10 mouse cellular contexts compared by ENCODE assay signal in genomic region chr15:102287395-102287794, GRCm38 (mm10). TPM values are rescaled to one million over a fixed set of nuclear protein-coding genes. Genes with fewer than 3 reads are reported as not detected.
DNase-seq lines count a peak whose midpoint lies in the region; ATAC-seq and TF ChIP-seq lines count a peak whose summit lies in the region.
"Had no signal": no experiment of that assay in that cellular context is flagged by ENCODE, and none has a peak within 500 bp of the region (broad histone marks: within the 10 kb centered on the region; RNA-seq: fewer than 3 reads in every experiment).

No protein-coding gene starts in this region.

- H3K27me3 ChIP-seq in forebrain, postnatal 0 days (ENCODE audit: insufficient read depth, low read length) = no peaks in the 10 kb centered on the region
- no peaks in the 10 kb centered on the region for H3K27me3 ChIP-seq in forebrain, embryonic 16.5 days (replicated peaks; ENCODE audit: control insufficient read depth, insufficient read depth, low read length)
- no peaks in the 10 kb centered on the region for H3K27me3 ChIP-seq in neural tube, embryonic 11.5 days (ENCODE audit: control insufficient read depth, insufficient read depth, low read length)
- H3K27me3 ChIP-seq in neural tube, embryonic 15.5 days (replicated peaks) = no peaks in the 10 kb centered on the region
- no peaks in the 10 kb centered on the region for H3K27me3 ChIP-seq in liver, embryonic 14.5 days (ENCODE audit: control insufficient read depth, insufficient read depth, low read length)

- no peak for TF ChIP-seq EP300 in liver, embryonic 14.5 days (IDR thresholded peaks at IDR 0.05; ENCODE audit: low read depth)

- H3K9ac ChIP-seq in forebrain, postnatal 0 days = no peak overlapping the region
- H3K9ac ChIP-seq in forebrain, embryonic 16.5 days (replicated peaks; ENCODE audit: low read depth, low read length) = no peak overlapping the region
- H3K9ac ChIP-seq in neural tube, embryonic 11.5 days (ENCODE audit: low read length) = no peak overlapping the region
- H3K9ac ChIP-seq in neural tube, embryonic 15.5 days (replicated peaks) = no peak overlapping the region
- H3K9ac ChIP-seq in liver, embryonic 14.5 days (replicated peaks) = no peak overlapping the region

- H3K4me2 ChIP-seq in forebrain, postnatal 0 days (ENCODE audit: low read depth) = no peak overlapping the region
- no peak overlapping the region for H3K4me2 ChIP-seq in forebrain, embryonic 16.5 days (ENCODE audit: low read length)
- no peak overlapping the region for H3K4me2 ChIP-seq in neural tube, embryonic 11.5 days (ENCODE audit: low read depth)
- H3K4me2 ChIP-seq in neural tube, embryonic 15.5 days = no peak overlapping the region
- H3K4me2 ChIP-seq in liver, embryonic 14.5 days (ENCODE audit: low read depth) = no peak overlapping the region

- 0 out of 2 replicates have a peak, but pooled peaks cover 8% of the 10 kb centered on the region for H3K36me3 ChIP-seq in forebrain, postnatal 0 days (ENCODE audit: insufficient read depth)
- no peaks in the 10 kb centered on the region for H3K36me3 ChIP-seq in forebrain, embryonic 16.5 days (ENCODE audit: control insufficient read depth, insufficient read depth)
- H3K36me3 ChIP-seq in neural tube, embryonic 11.5 days (ENCODE audit: control insufficient read depth, insufficient read depth, low read length) = no peaks in the 10 kb centered on the region
- H3K36me3 ChIP-seq in neural tube, embryonic 15.5 days = peaks cover 4% of the 10 kb centered on the region
- H3K36me3 ChIP-seq in liver, embryonic 14.5 days (replicated peaks; ENCODE audit: control insufficient read depth, insufficient read depth, low read depth) = no peaks in the 10 kb centered on the region

- H3K9me3 ChIP-seq in forebrain, postnatal 0 days (ENCODE audit: low read length) = no peaks in the 10 kb centered on the region
- H3K9me3 ChIP-seq in forebrain, embryonic 16.5 days (ENCODE audit: control insufficient read depth, low read length) = no peaks in the 10 kb centered on the region
- no peaks in the 10 kb centered on the region for H3K9me3 ChIP-seq in neural tube, embryonic 11.5 days (ENCODE audit: control insufficient read depth, low read length)
- H3K9me3 ChIP-seq in neural tube, embryonic 15.5 days (replicated peaks) = no peaks in the 10 kb centered on the region
- H3K9me3 ChIP-seq in liver, embryonic 14.5 days (ENCODE audit: control insufficient read depth, low read length) = no peaks in the 10 kb centered on the region

- peak; percentile 60 for TF ChIP-seq CTCF in forebrain, postnatal 0 days (IDR thresholded peaks at IDR 0.05; ENCODE audit: low read depth)
- TF ChIP-seq CTCF in liver, embryonic 14.5 days (IDR thresholded peaks at IDR 0.05; ENCODE audit: low read depth) = peak; percentile 62

- no peaks in the 10 kb centered on the region for H3K4me1 ChIP-seq in forebrain, postnatal 0 days (ENCODE audit: insufficient read depth)
- H3K4me1 ChIP-seq in forebrain, embryonic 16.5 days (replicated peaks; ENCODE audit: control insufficient read depth, insufficient read depth, low read length) = no peaks in the 10 kb centered on the region
- H3K4me1 ChIP-seq in neural tube, embryonic 11.5 days (ENCODE audit: control insufficient read depth, insufficient read depth, low read length) = no peaks in the 10 kb centered on the region
- H3K4me1 ChIP-seq in neural tube, embryonic 15.5 days = no peaks in the 10 kb centered on the region
- peaks cover 8 to 14% of the 10 kb centered on the region in 2 experiments for H3K4me1 ChIP-seq in liver, embryonic 14.5 days (replicated peaks; ENCODE audit: control insufficient read depth in 2 of 2, insufficient read depth in 2 of 2, low read length in 1 of 2)

- no peak for ATAC-seq in forebrain, postnatal 0 days
- ATAC-seq in forebrain, embryonic 16.5 days = no peak
- no peak for ATAC-seq in neural tube, embryonic 11.5 days (ENCODE audit: insufficient read depth, low FRiP score, low TSS enrichment)
- no peak for ATAC-seq in neural tube, embryonic 15.5 days (ENCODE audit: low FRiP score)
- ATAC-seq in liver, embryonic 14.5 days (ENCODE audit: insufficient read depth) = no peak

- no peak overlapping the region for H3K4me3 ChIP-seq in forebrain, postnatal 0 days (ENCODE audit: low read depth, low read length)
- H3K4me3 ChIP-seq in forebrain, embryonic 16.5 days (replicated peaks; ENCODE audit: low read length) = no peak overlapping the region
- H3K4me3 ChIP-seq in neural tube, embryonic 11.5 days (ENCODE audit: low read depth, low read length) = no peak overlapping the region
- H3K4me3 ChIP-seq in neural tube, embryonic 15.5 days (replicated peaks) = no peak overlapping the region
- no peak overlapping the region for H3K4me3 ChIP-seq in liver, embryonic 14.5 days (ENCODE audit: insufficient read depth in 1 of 2, low read depth in 2 of 2, low read length in 2 of 2)

- no peak overlapping the region for H3K27ac ChIP-seq in forebrain, postnatal 0 days (ENCODE audit: low read depth, low read length)
- H3K27ac ChIP-seq in forebrain, embryonic 16.5 days (ENCODE audit: low read length) = no peak overlapping the region
- no peak overlapping the region for H3K27ac ChIP-seq in neural tube, embryonic 11.5 days (ENCODE audit: low read depth, low read length)
- H3K27ac ChIP-seq in neural tube, embryonic 15.5 days (replicated peaks) = no peak overlapping the region
- no peak overlapping the region for H3K27ac ChIP-seq in liver, embryonic 14.5 days

- DNase-seq in forebrain, postnatal 0 days = peak; percentile 53
- peak; percentile 45 for DNase-seq in neural tube, embryonic 11.5 days (ENCODE audit: low spot score)
- DNase-seq in c-Kit-positive CD71-negative TER-119-negative erythroid progenitor cells, embryonic 14.5 days (ENCODE audit: low read depth) = peak; percentile 50
- DNase-seq in liver, embryonic 14.5 days (ENCODE audit: low read depth in 3 of 3, low spot score in 3 of 3) = peak in 1 of 3 experiments; percentile 37
- DNase-seq in right cerebral cortex, adult 2 months (ENCODE audit: low spot score in 2 of 2) = no peak
- DNase-seq in testis, postnatal 10 days (ENCODE audit: low spot score) = no peak

RNA-seq across cellular contexts. Expression of gene Mfsd5, which starts 8.1 kb away (rescaled TPM):
- total RNA-seq in forebrain, postnatal 0 days (2014; rRNA removed) = 33.2 and 39.3 TPM in 2 replicates
- 63.0 and 63.7 TPM in 2 replicates for polyA plus RNA-seq in forebrain, postnatal 0 days (2015; fragmentation: Nextera tagmentation; extraction: Ambion mirVana)
- polyA plus RNA-seq in forebrain, embryonic 16.5 days (2015; fragmentation: Nextera tagmentation; extraction: Ambion mirVana) = 50.6 and 52.8 TPM in 2 replicates
- polyA plus RNA-seq in neural tube, embryonic 11.5 days (2014; fragmentation: Nextera tagmentation; extraction: Ambion mirVana) = 59.7 and 66.7 TPM in 2 replicates
- polyA plus RNA-seq in neural tube, embryonic 15.5 days (2015; fragmentation: Nextera tagmentation; extraction: Ambion mirVana) = 59.5 and 62.7 TPM in 2 replicates
- polyA plus RNA-seq in liver, embryonic 14.5 days (2012; rRNA removed) = 13.4 and 15.4 TPM in 2 replicates
- 21.2 and 23.5 TPM in 2 replicates for polyA plus RNA-seq in liver, embryonic 14.5 days (2014; fragmentation: Nextera tagmentation; extraction: Ambion mirVana)

RNA-seq across cellular contexts. Expression of gene Espl1, which starts 8.7 kb away (rescaled TPM):
- total RNA-seq in forebrain, postnatal 0 days (2014; rRNA removed) = 2.7 and 9.6 TPM in 2 replicates
- polyA plus RNA-seq in forebrain, postnatal 0 days (2015; fragmentation: Nextera tagmentation; extraction: Ambion mirVana) = 1.5 and 2.3 TPM in 2 replicates
- 10.9 and 11.7 TPM in 2 replicates for polyA plus RNA-seq in forebrain, embryonic 16.5 days (2015; fragmentation: Nextera tagmentation; extraction: Ambion mirVana)
- polyA plus RNA-seq in neural tube, embryonic 11.5 days (2014; fragmentation: Nextera tagmentation; extraction: Ambion mirVana) = 36.2 and 37.9 TPM in 2 replicates
- polyA plus RNA-seq in neural tube, embryonic 15.5 days (2015; fragmentation: Nextera tagmentation; extraction: Ambion mirVana) = 2.8 and 6.3 TPM in 2 replicates
- polyA plus RNA-seq in liver, embryonic 14.5 days (2012; rRNA removed) = 17.0 and 17.3 TPM in 2 replicates
- polyA plus RNA-seq in liver, embryonic 14.5 days (2014; fragmentation: Nextera tagmentation; extraction: Ambion mirVana) = 25.6 and 28.2 TPM in 2 replicates

RNA-seq across cellular contexts. Expression of gene Gm9918, which starts 17.0 kb away (rescaled TPM):
- 0.15 TPM in 1 of 2 replicates, not detected in the other for total RNA-seq in forebrain, postnatal 0 days (2014; rRNA removed)
- not detected in 2 replicates for polyA plus RNA-seq in forebrain, postnatal 0 days (2015; fragmentation: Nextera tagmentation; extraction: Ambion mirVana)
- polyA plus RNA-seq in forebrain, embryonic 16.5 days (2015; fragmentation: Nextera tagmentation; extraction: Ambion mirVana) = 0.11 TPM in 1 of 2 replicates, not detected in the other
- 0.20 and 0.39 TPM in 2 replicates for polyA plus RNA-seq in neural tube, embryonic 11.5 days (2014; fragmentation: Nextera tagmentation; extraction: Ambion mirVana)
- 0.09 TPM in 1 of 2 replicates, not detected in the other for polyA plus RNA-seq in neural tube, embryonic 15.5 days (2015; fragmentation: Nextera tagmentation; extraction: Ambion mirVana)
- polyA plus RNA-seq in liver, embryonic 14.5 days (2012; rRNA removed) = 0.04 TPM in 1 of 2 replicates, not detected in the other
- 0.04 TPM in 1 of 2 replicates, not detected in the other for polyA plus RNA-seq in liver, embryonic 14.5 days (2014; fragmentation: Nextera tagmentation; extraction: Ambion mirVana)
- total RNA-seq: layer of hippocampus, postnatal 25 days had no signal
- polyA plus RNA-seq: small intestine, adult 2 months had no signal

RNA-seq across cellular contexts. Expression of gene Rarg, which starts 30.1 kb away (rescaled TPM):
- 6.5 and 12.3 TPM in 2 replicates for total RNA-seq in forebrain, postnatal 0 days (2014; rRNA removed)
- 4.5 and 4.6 TPM in 2 replicates for polyA plus RNA-seq in forebrain, postnatal 0 days (2015; fragmentation: Nextera tagmentation; extraction: Ambion mirVana)
- 6.4 and 8.0 TPM in 2 replicates for polyA plus RNA-seq in forebrain, embryonic 16.5 days (2015; fragmentation: Nextera tagmentation; extraction: Ambion mirVana)
- polyA plus RNA-seq in neural tube, embryonic 11.5 days (2014; fragmentation: Nextera tagmentation; extraction: Ambion mirVana) = 24.0 and 26.4 TPM in 2 replicates
- polyA plus RNA-seq in neural tube, embryonic 15.5 days (2015; fragmentation: Nextera tagmentation; extraction: Ambion mirVana) = 7.8 and 11.9 TPM in 2 replicates
- 2.3 and 2.5 TPM in 2 replicates for polyA plus RNA-seq in liver, embryonic 14.5 days (2012; rRNA removed)
- polyA plus RNA-seq in liver, embryonic 14.5 days (2014; fragmentation: Nextera tagmentation; extraction: Ambion mirVana) = 1.9 and 2.1 TPM in 2 replicates

RNA-seq across cellular contexts. Expression of gene Pfdn5, which starts 38.5 kb away (rescaled TPM):
- total RNA-seq in forebrain, postnatal 0 days (2014; rRNA removed) = 177 and 262 TPM in 2 replicates
- polyA plus RNA-seq in forebrain, postnatal 0 days (2015; fragmentation: Nextera tagmentation; extraction: Ambion mirVana) = 518 and 621 TPM in 2 replicates
- polyA plus RNA-seq in forebrain, embryonic 16.5 days (2015; fragmentation: Nextera tagmentation; extraction: Ambion mirVana) = 429 and 443 TPM in 2 replicates
- 386 and 396 TPM in 2 replicates for polyA plus RNA-seq in neural tube, embryonic 11.5 days (2014; fragmentation: Nextera tagmentation; extraction: Ambion mirVana)
- 427 and 485 TPM in 2 replicates for polyA plus RNA-seq in neural tube, embryonic 15.5 days (2015; fragmentation: Nextera tagmentation; extraction: Ambion mirVana)
- 42.1 and 82.2 TPM in 2 replicates for polyA plus RNA-seq in liver, embryonic 14.5 days (2012; rRNA removed)
- 149 and 156 TPM in 2 replicates for polyA plus RNA-seq in liver, embryonic 14.5 days (2014; fragmentation: Nextera tagmentation; extraction: Ambion mirVana)

Comparison
In these comparisons a context has a peak if more than half of its experiments do, and no peak if none do; other contexts are left out.
1. DNase-seq: peak in forebrain, postnatal 0 days (single experiment), neural tube, embryonic 11.5 days (single experiment) and c-Kit-positive CD71-negative TER-119-negative erythroid progenitor cells, embryonic 14.5 days (single experiment); none in right cerebral cortex, adult 2 months (0 of 2) and testis, postnatal 10 days (single experiment).